Mouse (Mus musculus): ENCODE measurements around the gene Ppid. TPM values are rescaled to one million over a fixed set of nuclear protein-coding genes. Genes with fewer than 3 reads are reported as not detected.

The Ppid gene
- 90.5 and 106 TPM in 2 replicates for total RNA-seq (2014; rRNA removed)
- polyA plus RNA-seq (2015; fragmentation: Nextera tagmentation; extraction: Ambion mirVana), result 132 and 135 TPM in 2 replicates

DNA sequence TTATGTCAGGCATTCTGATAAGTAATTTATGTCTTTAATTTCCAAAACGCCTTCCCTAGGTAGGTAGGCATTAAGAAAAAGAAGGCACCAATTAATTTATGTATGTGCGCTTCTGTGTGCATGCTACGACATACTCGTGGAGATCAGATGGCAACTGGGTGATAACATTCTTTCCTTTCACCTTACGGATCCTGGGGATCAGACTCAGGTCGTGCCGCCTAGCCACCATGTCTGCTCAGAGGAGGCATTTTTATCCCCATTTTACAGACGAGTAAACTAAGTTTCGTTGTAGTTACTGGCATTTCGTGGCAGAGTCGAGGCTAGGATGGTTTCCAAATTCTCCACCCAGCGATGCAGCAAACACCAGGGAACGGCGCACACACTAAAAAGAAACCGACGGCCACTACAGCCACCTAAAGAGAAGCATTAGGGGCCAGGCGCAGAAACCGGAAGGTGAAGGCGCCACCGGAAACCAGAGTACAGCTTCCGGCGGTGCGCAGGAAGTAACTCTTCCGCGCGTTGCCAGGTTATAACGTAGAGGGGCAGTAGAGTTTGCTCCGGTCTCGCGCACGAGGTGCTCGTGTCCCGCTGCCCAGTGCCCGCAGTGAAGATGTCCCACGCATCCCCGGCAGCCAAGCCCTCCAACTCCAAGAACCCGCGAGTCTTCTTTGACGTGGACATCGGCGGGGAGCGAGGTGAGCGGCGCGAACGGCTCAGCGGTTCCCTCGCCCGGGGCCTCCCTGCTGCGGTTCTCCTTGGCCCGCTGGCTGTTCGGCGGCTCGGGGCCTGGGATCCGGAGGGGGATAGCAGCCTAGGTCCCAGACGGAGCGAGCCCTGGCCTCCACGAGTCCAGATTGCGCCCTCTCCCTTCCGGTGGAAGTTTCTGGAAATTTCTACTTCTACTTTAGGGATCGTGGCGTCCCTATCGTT lies at the start of gene Ppid:
Gene Ppid, plus strand, starts transcription at position 480 of the 930 bp plus-strand sequence.
- DNase-seq, result peak; percentile 91

DNA sequence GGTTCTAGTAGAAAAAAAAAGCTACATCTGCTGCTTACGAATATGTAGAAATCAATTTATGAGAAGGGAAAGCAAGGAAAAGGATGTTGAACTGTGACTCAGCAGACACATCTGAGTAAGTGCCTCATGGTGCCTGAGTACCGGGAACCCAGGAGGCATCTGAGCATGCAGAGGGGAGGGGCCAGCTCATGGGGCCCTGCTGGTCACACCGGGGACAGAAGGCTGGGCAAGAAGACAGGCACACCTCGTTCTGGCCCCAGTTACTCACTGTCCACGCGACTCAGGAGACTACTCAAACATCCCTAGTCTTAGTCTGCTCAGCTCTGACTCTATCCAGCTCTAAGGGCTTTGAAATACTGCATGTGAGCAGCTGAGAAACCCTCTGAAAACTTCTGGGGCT lies 48.6 kb upstream of the Ppid start:
- DNase-seq (no peak), ATAC-seq (no peak)
- Histone ChIP-seq H3K27ac (ENCODE audit: low read depth, low read length) (no peak overlapping the region), H3K4me2 (ENCODE audit: low read depth) (no peak overlapping the region), H3K9me3 (ENCODE audit: low read length) (no peaks in the 10 kb centered on the region), H3K27me3 (ENCODE audit: insufficient read depth, low read length) (no peaks in the 10 kb centered on the region), H3K4me1 (ENCODE audit: insufficient read depth) (no peaks in the 10 kb centered on the region), H3K36me3 (ENCODE audit: insufficient read depth) (0 out of 2 replicates have a peak, but pooled peaks cover 4% of the 10 kb centered on the region), H3K4me3 (ENCODE audit: low read depth, low read length) (no peak overlapping the region), H3K9ac (no peak overlapping the region)
- TF ChIP-seq CTCF (IDR thresholded peaks at IDR 0.05; ENCODE audit: low read depth), result no peak
- 43% methylated on average over 6 of the region's 6 CpGs for WGBS

More for the DNA sequence above, at the start of gene Ppid:
- Histone ChIP-seq H3K4me3 (ENCODE audit: low read depth, low read length) (peak within 1 kb of the TSS; percentile 64), H3K4me1 (ENCODE audit: insufficient read depth) (0 out of 2 replicates have a peak, but pooled peaks cover 3% of the 10 kb centered on the region), H3K4me2 (ENCODE audit: low read depth) (peak within 1 kb of the TSS; percentile 57), H3K27me3 (ENCODE audit: insufficient read depth, low read length) (no peaks in the 10 kb centered on the region), H3K9me3 (ENCODE audit: low read length) (no peaks in the 10 kb centered on the region), H3K27ac (ENCODE audit: low read depth, low read length) (peak within 1 kb of the TSS; percentile 78), H3K9ac (peak within 1 kb of the TSS; percentile 75), H3K36me3 (ENCODE audit: insufficient read depth) (peaks cover 18% of the 10 kb centered on the region)
- 6% methylated on average over 63 of the region's 63 CpGs for WGBS
- peak; percentile 42 for TF ChIP-seq CTCF (IDR thresholded peaks at IDR 0.05; ENCODE audit: low read depth)
- ATAC-seq, result peak; percentile 93

DNA sequence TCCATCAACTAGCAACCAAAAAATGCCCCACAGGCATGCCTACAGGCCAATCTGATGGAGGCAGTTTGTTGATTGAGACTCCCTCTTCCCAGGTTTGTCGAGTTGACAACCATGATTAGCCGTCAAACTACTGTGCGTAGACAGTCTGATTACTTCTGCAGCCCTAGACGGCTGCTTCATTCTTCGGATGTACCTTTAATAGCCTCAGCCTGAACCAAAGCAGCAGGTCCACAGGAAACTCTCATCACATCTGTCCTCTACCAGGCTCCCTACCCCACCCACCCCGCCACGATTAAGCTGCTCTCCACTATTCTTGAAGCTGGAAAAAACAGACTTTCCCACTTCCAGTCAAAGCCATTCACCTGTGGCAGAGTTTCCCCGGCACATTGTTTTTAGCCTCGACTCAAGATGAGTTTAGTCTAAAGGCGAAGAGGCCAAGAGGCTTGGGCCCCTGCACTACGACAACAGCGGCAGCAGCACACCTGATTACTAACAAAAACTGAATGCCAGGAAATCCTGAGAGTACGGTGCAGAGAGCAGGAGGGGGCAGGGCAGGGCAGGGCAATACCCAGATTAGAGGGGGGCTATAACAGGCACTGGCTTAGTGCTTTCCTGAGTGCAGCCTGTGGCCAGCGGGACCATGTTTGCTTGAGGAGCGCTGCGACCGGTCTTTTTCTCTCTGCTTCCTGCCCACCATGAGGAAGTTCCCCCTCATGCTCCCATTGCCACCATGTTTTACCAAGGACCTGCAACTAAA lies 42.3 kb upstream of the Ppid start:
- no peaks in the 10 kb centered on the region for H3K27me3 ChIP-seq (ENCODE audit: insufficient read depth, low read length)
- WGBS, result 87% methylated on average over 17 of the region's 17 CpGs

DNA sequence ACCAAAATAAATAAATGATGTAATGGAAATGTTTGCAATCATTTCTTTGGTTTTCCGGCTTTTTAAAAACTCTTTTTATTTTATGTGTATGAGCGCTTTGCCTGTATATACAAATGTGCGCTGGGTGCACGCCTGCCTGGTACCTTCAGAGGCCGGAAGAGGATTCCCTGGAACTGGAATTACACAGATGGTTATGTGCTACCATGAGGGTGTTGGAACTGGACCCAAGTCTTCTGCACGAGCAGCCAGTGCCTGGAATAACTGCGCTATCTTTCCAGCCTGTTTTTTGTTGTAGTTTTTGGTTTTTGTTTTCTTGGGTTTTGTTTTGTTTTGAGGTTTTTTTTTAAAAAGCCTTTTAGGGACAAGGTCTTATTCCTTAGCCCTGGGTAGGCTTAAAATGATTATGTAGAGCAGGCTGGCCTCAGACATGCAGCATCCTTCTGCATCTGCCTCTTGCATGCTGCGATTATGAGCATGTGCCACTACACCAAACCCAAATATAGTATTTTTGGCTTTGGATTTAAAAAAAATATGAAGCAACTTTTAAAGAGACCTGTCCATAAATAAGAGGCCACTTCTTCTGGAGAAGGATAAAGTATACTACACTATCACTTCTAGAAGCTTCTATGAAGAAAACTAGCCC lies 41.3 kb upstream of the Ppid start:
- Histone ChIP-seq H3K27ac (ENCODE audit: low read depth, low read length) (no peak overlapping the region), H3K4me3 (ENCODE audit: low read depth, low read length) (no peak overlapping the region), H3K27me3 (ENCODE audit: insufficient read depth, low read length) (no peaks in the 10 kb centered on the region), H3K36me3 (ENCODE audit: insufficient read depth) (no peaks in the 10 kb centered on the region), H3K4me1 (ENCODE audit: insufficient read depth) (no peaks in the 10 kb centered on the region; the same call in 1 of the 2 replicates), H3K9ac (no peak overlapping the region), H3K9me3 (ENCODE audit: low read length) (no peaks in the 10 kb centered on the region), H3K4me2 (ENCODE audit: low read depth) (no peak overlapping the region)
- ATAC-seq (peak; percentile 78), DNase-seq (peak; percentile 43)
- 72% methylated on average over 8 of the region's 8 CpGs for WGBS
- TF ChIP-seq CTCF (IDR thresholded peaks at IDR 0.05; ENCODE audit: low read depth), result no peak

More for the DNA sequence above, 42.3 kb upstream of the Ppid start:
- H3K4me2 ChIP-seq (ENCODE audit: low read depth), result no peak overlapping the region
- H3K9me3 ChIP-seq (ENCODE audit: low read length), result no peaks in the 10 kb centered on the region
- ATAC-seq (no peak), DNase-seq (no peak)
- H3K27ac ChIP-seq (ENCODE audit: low read depth, low read length), result no peak overlapping the region
- no peak for TF ChIP-seq CTCF (IDR thresholded peaks at IDR 0.05; ENCODE audit: low read depth)
- no peaks in the 10 kb centered on the region; the same call in 1 of the 2 replicates for H3K4me1 ChIP-seq (ENCODE audit: insufficient read depth)
- H3K4me3 ChIP-seq (ENCODE audit: low read depth, low read length), result no peak overlapping the region
- H3K9ac ChIP-seq, result no peak overlapping the region
- H3K36me3 ChIP-seq (ENCODE audit: insufficient read depth), result no peaks in the 10 kb centered on the region

DNA sequence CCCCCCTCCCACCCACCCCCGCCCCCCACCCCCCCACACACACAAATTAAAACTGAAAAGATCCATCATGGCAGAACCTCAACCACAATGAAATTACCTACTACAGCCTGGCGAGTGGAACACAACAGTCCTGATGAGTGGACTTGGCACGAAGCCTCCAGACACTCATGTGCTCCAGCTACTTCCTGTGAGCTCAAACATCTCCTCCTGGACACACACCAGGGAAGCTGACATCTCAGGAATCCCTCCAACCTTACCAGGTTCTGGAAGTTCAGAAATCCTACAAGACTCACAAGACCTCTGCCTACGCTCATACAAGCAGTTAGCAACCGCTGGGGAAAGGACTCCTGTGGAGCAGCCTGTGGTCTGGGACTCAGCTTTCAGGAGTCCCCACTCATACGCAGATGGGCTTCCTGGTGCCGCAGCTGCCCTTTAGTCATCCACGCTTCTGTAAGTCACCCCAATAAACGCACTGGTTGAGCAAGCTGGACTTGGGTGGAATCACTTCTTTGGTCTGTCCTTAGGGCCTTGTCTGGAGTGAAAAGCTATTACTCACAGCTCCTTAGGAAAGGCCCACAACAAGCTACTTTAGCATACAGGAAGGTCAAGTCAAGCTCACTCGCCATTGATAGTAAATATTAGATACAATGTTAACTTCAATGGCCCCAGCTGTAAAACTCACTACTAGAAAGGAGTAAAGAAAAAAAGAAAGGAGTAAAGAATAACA lies 39.2 kb upstream of the Ppid start:
- Histone ChIP-seq H3K9ac (no peak overlapping the region), H3K9me3 (ENCODE audit: low read length) (no peaks in the 10 kb centered on the region), H3K4me1 (ENCODE audit: insufficient read depth) (no peaks in the 10 kb centered on the region; the same call in 1 of the 2 replicates), H3K27ac (ENCODE audit: low read depth, low read length) (no peak overlapping the region), H3K27me3 (ENCODE audit: insufficient read depth, low read length) (no peaks in the 10 kb centered on the region), H3K4me3 (ENCODE audit: low read depth, low read length) (no peak overlapping the region), H3K36me3 (ENCODE audit: insufficient read depth) (no peaks in the 10 kb centered on the region), H3K4me2 (ENCODE audit: low read depth) (no peak overlapping the region)
- ATAC-seq, result no peak
- TF ChIP-seq CTCF (IDR thresholded peaks at IDR 0.05; ENCODE audit: low read depth), result no peak
- WGBS, result 84% methylated on average over 9 of the region's 10 CpGs
- no peak for DNase-seq

DNA sequence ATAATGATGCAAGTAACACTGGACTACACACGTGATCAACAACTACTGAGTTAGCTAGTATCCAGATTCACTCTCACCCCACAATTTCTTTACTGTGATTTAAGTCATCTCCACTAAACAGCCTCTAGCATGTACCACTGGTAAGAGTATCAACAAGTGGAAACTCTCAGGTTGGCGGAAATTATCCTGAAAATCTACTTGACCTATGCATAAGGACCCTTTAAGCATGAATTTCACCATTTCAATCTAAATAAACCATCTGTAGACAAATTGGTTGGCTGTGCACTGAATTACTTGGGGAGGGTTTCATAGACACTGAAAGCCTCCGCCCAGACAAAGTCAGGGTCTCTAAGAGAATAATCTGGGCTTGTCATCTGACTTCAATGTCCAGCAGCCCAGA lies 37.4 kb upstream of the Ppid start:
- Histone ChIP-seq H3K4me2 (ENCODE audit: low read depth) (no peak overlapping the region), H3K4me3 (ENCODE audit: low read depth, low read length) (no peak overlapping the region), H3K27me3 (ENCODE audit: insufficient read depth, low read length) (no peaks in the 10 kb centered on the region), H3K36me3 (ENCODE audit: insufficient read depth) (no peaks in the 10 kb centered on the region), H3K9ac (no peak overlapping the region), H3K4me1 (ENCODE audit: insufficient read depth) (no peaks in the 10 kb centered on the region; the same call in 1 of the 2 replicates), H3K27ac (ENCODE audit: low read depth, low read length) (no peak overlapping the region), H3K9me3 (ENCODE audit: low read length) (no peaks in the 10 kb centered on the region)
- ATAC-seq, result no peak
- DNase-seq, result no peak
- TF ChIP-seq CTCF (IDR thresholded peaks at IDR 0.05; ENCODE audit: low read depth), result no peak
- WGBS, result 97% methylated on average over 3 of the region's 3 CpGs
